Mouse (Mus musculus): ENCODE data around the gene Bahcc1. TPM values are rescaled to one million over a fixed set of nuclear protein-coding genes. Genes with fewer than 3 reads are reported as not detected.

Bahcc1 gene
- total RNA-seq, 4 experiments from 2014 or later, result 16.6 to 24.5 (median 19.5) TPM

- no peak for DNase-seq
Measured at GRCm38 (mm10) chr11:120243531-120243820, 10.7 kb downstream of the Bahcc1 start.

- no peak for DNase-seq
Measured at GRCm38 (mm10) chr11:120248160-120248793, 15.5 kb downstream of the Bahcc1 start.

- DNase-seq, result no peak
Measured at GRCm38 (mm10) chr11:120248899-120249298, 16.2 kb downstream of the Bahcc1 start.

- no peak for DNase-seq
Measured at GRCm38 (mm10) chr11:120250991-120251949, 18.5 kb downstream of the Bahcc1 start.

GRCm38 (mm10) chr11:120251950-120252308 is 19.2 kb downstream of the Bahcc1 start:
- no peak for DNase-seq

GRCm38 (mm10) chr11:120252398-120252797 is 19.7 kb downstream of the Bahcc1 start:
- DNase-seq, result no peak

- DNase-seq, result no peak
Measured at GRCm38 (mm10) chr11:120252843-120253645, 20.3 kb downstream of the Bahcc1 start.

- DNase-seq, result no peak
Measured at GRCm38 (mm10) chr11:120253646-120254315, 21.0 kb downstream of the Bahcc1 start.

- DNase-seq, result no peak
Measured at GRCm38 (mm10) chr11:120254420-120254819, 21.7 kb downstream of the Bahcc1 start.

- DNase-seq, result peak; percentile 89
Measured at GRCm38 (mm10) chr11:120255038-120255437, 22.3 kb downstream of the Bahcc1 start.

- DNase-seq, result no peak
Measured at GRCm38 (mm10) chr11:120255499-120255898, 22.8 kb downstream of the Bahcc1 start.

- DNase-seq, result no peak
Measured at GRCm38 (mm10) chr11:120256108-120256507, 23.4 kb downstream of the Bahcc1 start.

GRCm38 (mm10) chr11:120256543-120256942 is 23.8 kb downstream of the Bahcc1 start:
- DNase-seq, result no peak

GRCm38 (mm10) chr11:120256981-120257820 is 24.5 kb downstream of the Bahcc1 start:
- DNase-seq, result peak; percentile 86

GRCm38 (mm10) chr11:120257911-120258310 is 25.2 kb downstream of the Bahcc1 start:
- DNase-seq, result no peak

- no peak for DNase-seq
Measured at GRCm38 (mm10) chr11:120258896-120259689, 26.3 kb downstream of the Bahcc1 start.

GRCm38 (mm10) chr11:120259792-120260768 is 27.3 kb downstream of the Bahcc1 start:
- no peak for DNase-seq

GRCm38 (mm10) chr11:120260769-120261150 is 28.0 kb downstream of the Bahcc1 start:
- no peak for DNase-seq

Data from adrenal gland, adult 8-10 months (tissue).